Mouse (Mus musculus): ENCODE results near the gene Neu3.

- TF ChIP-seq CTCF (IDR thresholded peaks at IDR 0.05; ENCODE audit: low read depth, low read length) (no peak), POLR2A (IDR thresholded peaks at IDR 0.05; ENCODE audit: extremely low read depth, insufficient read depth, low read length) (no peak)
Measured at GRCm38 (mm10) chr7:99865219-99865618, 37.0 kb upstream of the Neu3 start.

Measured in liver, adult 2 months (tissue).